Mouse (Mus musculus): Measurements from ENCODE around the gene Car5a. TPM values are rescaled to one million over a fixed set of nuclear protein-coding genes. Genes with fewer than 3 reads are reported as not detected.

Car5a gene
- total and polyA plus RNA-seq, 3 experiments: 0.08 TPM; not detected in 2

DNA sequence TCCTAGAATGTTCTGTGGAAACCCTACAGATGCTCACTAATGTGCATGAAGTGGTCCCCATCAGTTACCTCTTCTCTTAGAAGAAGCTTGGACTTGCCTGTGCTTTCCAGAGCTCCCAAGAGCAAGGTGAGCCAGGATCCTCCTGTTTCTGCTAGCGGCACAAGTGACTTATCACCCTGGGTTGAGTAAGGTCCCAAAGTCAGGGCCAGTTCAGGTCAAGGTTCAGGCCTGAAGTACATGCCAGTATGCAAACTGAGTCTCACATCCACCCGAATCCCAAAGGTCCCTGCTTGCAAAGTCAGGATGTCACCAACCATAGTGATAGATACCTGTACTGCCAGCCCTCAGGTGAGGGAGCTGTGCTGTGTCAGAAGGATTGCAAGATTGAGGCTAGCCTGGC, 74.5 kb downstream of the Car5a start:
- DNase-seq (ENCODE audit: low read depth, low spot score): no peak
- H3K36me3 ChIP-seq (ENCODE audit: control insufficient read depth in 1 of 2, insufficient read depth in 2 of 2, low read length in 2 of 2): peaks cover 0 to 5% of the 10 kb centered on the region in 2 experiments; a peak in 2 of 4 replicates
- no peaks in the 10 kb centered on the region for H3K9me3 ChIP-seq (replicated peaks; ENCODE audit: insufficient read depth, low read length)
- H3K27me3 ChIP-seq (ENCODE audit: control insufficient read depth in 1 of 2, insufficient read depth in 2 of 2, low read length in 2 of 2): no peaks in the 10 kb centered on the region
- H3K9ac ChIP-seq (ENCODE audit: control insufficient read depth, low read depth, low read length, poor library complexity, severe bottlenecking): no peak overlapping the region
- no peak overlapping the region for H3K4me3 ChIP-seq (ENCODE audit: control insufficient read depth in 1 of 2, insufficient read depth in 1 of 2, low read depth in 2 of 2, low read length in 2 of 2)
- H3K4me1 ChIP-seq (ENCODE audit: control insufficient read depth in 1 of 2, insufficient read depth in 2 of 2, low read length in 2 of 2): peaks cover 5 to 17% of the 10 kb centered on the region in 2 experiments
- H3K27ac ChIP-seq (ENCODE audit: control insufficient read depth, low read depth, low read length): no peak overlapping the region
- TF ChIP-seq ZNF384 (IDR thresholded peaks at IDR 0.05; ENCODE audit: low read depth, low read length) (no peak), USF2 (IDR thresholded peaks at IDR 0.05; ENCODE audit: borderline replicate concordance in 1 of 2, insufficient read depth in 1 of 2, low read depth in 1 of 2, low read length in 2 of 2) (no peak)
- H3K79me2 ChIP-seq (ENCODE audit: control insufficient read depth, insufficient read depth, low read length, poor library complexity): no peaks in the 10 kb centered on the region

DNA sequence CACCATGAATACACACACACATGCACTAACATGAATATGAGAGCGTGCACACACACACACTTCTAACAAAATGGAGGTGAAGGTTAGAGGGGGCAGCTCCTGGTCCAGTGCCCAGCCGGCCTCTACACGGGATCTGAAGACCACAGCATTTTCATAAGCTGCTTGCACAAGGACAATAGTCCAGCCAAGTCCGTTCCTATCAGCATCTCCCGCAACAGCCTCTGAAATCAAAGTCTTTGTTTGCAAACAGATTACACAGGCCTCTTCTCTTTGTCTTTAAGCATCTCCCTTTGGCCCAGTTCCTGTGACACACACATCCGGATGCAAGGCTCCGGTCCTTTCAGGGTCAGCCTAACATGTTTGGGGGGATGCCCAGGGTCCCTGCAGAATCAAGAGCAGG, 75.8 kb downstream of the Car5a start:
- no peaks in the 10 kb centered on the region for H3K9me3 ChIP-seq (replicated peaks; ENCODE audit: insufficient read depth, low read length)
- no peak for TF ChIP-seq HCFC1 (IDR thresholded peaks at IDR 0.05; ENCODE audit: low read depth, low read length)
- no peak for TF ChIP-seq POLR2AphosphoS2 (IDR thresholded peaks at IDR 0.05; ENCODE audit: low read length)
- TF ChIP-seq ZMIZ1 (IDR thresholded peaks at IDR 0.05; ENCODE audit: low read depth, low read length): no peak
- TF ChIP-seq MAFK (IDR thresholded peaks at IDR 0.05; ENCODE audit: borderline replicate concordance, low read depth, low read length): no peak
- no peak for TF ChIP-seq MAX (IDR thresholded peaks at IDR 0.05; ENCODE audit: low read length)
- H3K79me2 ChIP-seq (ENCODE audit: control insufficient read depth, insufficient read depth, low read length, poor library complexity): no peaks in the 10 kb centered on the region
- no peak overlapping the region for H3K9ac ChIP-seq (ENCODE audit: control insufficient read depth, low read depth, low read length, poor library complexity, severe bottlenecking)
- H3K36me3 ChIP-seq (ENCODE audit: control insufficient read depth in 1 of 2, insufficient read depth in 2 of 2, low read length in 2 of 2): no peaks in the 10 kb centered on the region
- no peaks in the 10 kb centered on the region for H3K27me3 ChIP-seq (ENCODE audit: control insufficient read depth in 1 of 2, insufficient read depth in 2 of 2, low read length in 2 of 2)
- H3K4me1 ChIP-seq (ENCODE audit: control insufficient read depth in 1 of 2, insufficient read depth in 2 of 2, low read length in 2 of 2): peaks cover 0 to 11% of the 10 kb centered on the region in 2 experiments; a peak in 2 of 4 replicates
- H3K27ac ChIP-seq (ENCODE audit: control insufficient read depth, low read depth, low read length): no peak overlapping the region
- no peak overlapping the region for H3K4me3 ChIP-seq (ENCODE audit: control insufficient read depth in 1 of 2, insufficient read depth in 1 of 2, low read depth in 2 of 2, low read length in 2 of 2)
- no peak for DNase-seq (ENCODE audit: low read depth, low spot score)

DNA sequence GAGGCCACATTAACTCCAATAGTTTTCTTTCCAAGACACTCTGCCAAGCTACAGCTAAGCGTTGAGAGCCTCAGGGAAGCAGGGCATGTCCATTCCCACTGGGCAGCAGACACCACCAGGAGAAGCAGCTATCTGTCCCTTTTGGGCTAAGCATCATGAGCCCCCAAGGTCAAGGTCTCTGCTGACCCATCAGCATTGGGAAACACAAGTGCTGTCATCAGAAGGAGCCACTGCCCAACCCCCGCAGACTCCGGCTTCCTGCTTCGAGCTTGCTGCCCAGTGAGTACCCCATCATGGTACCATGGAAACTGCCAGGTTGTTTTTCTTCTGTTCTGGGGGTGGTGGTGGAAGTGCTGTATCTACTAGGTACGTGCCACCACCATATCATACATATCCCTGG, 76.5 kb downstream of the Car5a start:
- no peak overlapping the region for H3K4me3 ChIP-seq (ENCODE audit: control insufficient read depth in 1 of 2, insufficient read depth in 1 of 2, low read depth in 2 of 2, low read length in 2 of 2)
- no peaks in the 10 kb centered on the region for H3K79me2 ChIP-seq (ENCODE audit: control insufficient read depth, insufficient read depth, low read length, poor library complexity)
- no peak for TF ChIP-seq CTCF (IDR thresholded peaks at IDR 0.05 in 2 of 3, conservative IDR thresholded peaks at IDR 0.05 in 1 of 3; ENCODE audit: control insufficient read depth in 1 of 3, insufficient read depth in 1 of 3, low read depth in 2 of 3, low read length in 3 of 3, poor library complexity in 1 of 3, severe bottlenecking in 1 of 3)
- TF ChIP-seq KAT2A (conservative IDR thresholded peaks at IDR 0.05; ENCODE audit: low read depth, low read length): no peak
- TF ChIP-seq TCF12 (IDR thresholded peaks at IDR 0.05; ENCODE audit: low read depth, low read length): no peak
- no peak for TF ChIP-seq BHLHE40 (IDR thresholded peaks at IDR 0.05; ENCODE audit: borderline replicate concordance, low read depth, low read length)
- no peak for TF ChIP-seq MYB (IDR thresholded peaks at IDR 0.05; ENCODE audit: low read depth, low read length)
- no peak for TF ChIP-seq POLR2A (IDR thresholded peaks at IDR 0.05; ENCODE audit: control insufficient read depth in 1 of 2, insufficient read depth in 1 of 2, low read depth in 1 of 2, low read length in 2 of 2, poor library complexity in 1 of 2)
- no peak for TF ChIP-seq MEF2A (IDR thresholded peaks at IDR 0.05; ENCODE audit: extremely low read depth, insufficient replicate concordance, low read depth, low read length, poor library complexity, severe bottlenecking)
- no peak for TF ChIP-seq GABPA (IDR thresholded peaks at IDR 0.05; ENCODE audit: low read depth, low read length)
- no peak for TF ChIP-seq JUND (IDR thresholded peaks at IDR 0.05; ENCODE audit: low read depth, low read length)
- no peak for TF ChIP-seq EP300 (IDR thresholded peaks at IDR 0.05; ENCODE audit: low read depth in 1 of 2, low read length in 2 of 2)
- TF ChIP-seq USF1 (IDR thresholded peaks at IDR 0.05; ENCODE audit: low read depth, low read length): no peak
- TF ChIP-seq ETS1 (IDR thresholded peaks at IDR 0.05; ENCODE audit: low read depth, low read length): no peak
- TF ChIP-seq CHD2 (IDR thresholded peaks at IDR 0.05; ENCODE audit: low read length): no peak
- TF ChIP-seq UBTF (IDR thresholded peaks at IDR 0.05; ENCODE audit: borderline replicate concordance, insufficient read depth, low read depth, low read length): no peak
- DNase-seq (ENCODE audit: low read depth, low spot score): no peak
- no peaks in the 10 kb centered on the region for H3K9me3 ChIP-seq (replicated peaks; ENCODE audit: insufficient read depth, low read length)
- H3K27ac ChIP-seq (ENCODE audit: control insufficient read depth, low read depth, low read length): no peak overlapping the region
- no peak overlapping the region for H3K9ac ChIP-seq (ENCODE audit: control insufficient read depth, low read depth, low read length, poor library complexity, severe bottlenecking)
- H3K4me1 ChIP-seq (ENCODE audit: control insufficient read depth in 1 of 2, insufficient read depth in 2 of 2, low read length in 2 of 2): peaks cover 0 to 11% of the 10 kb centered on the region in 2 experiments; a peak in 2 of 4 replicates
- no peaks in the 10 kb centered on the region for H3K27me3 ChIP-seq (ENCODE audit: control insufficient read depth in 1 of 2, insufficient read depth in 2 of 2, low read length in 2 of 2)
- H3K36me3 ChIP-seq (ENCODE audit: control insufficient read depth in 1 of 2, insufficient read depth in 2 of 2, low read length in 2 of 2): no peaks in the 10 kb centered on the region
